Mouse (Mus musculus) stomach, embryonic 16.5 days (tissue): ENCODE results near the gene Birc5. TPM values are rescaled to one million over a fixed set of nuclear protein-coding genes. Genes with fewer than 3 reads are reported as not detected.
A peak's percentile ranks its signal among the peaks of the same experiment; 100 is the strongest.
"Not testable (repeated sequence)": the region's sequence is repeated elsewhere in the genome, so short reads cannot be mapped to it uniquely, and the experiment has no call there.

Source experiments
- ATAC-seq: fragments of 200-750 bp; cut with Nextera tagmentation; 2 replicates; pipeline ENCODE4 v1.8.0; 2017; ENCODE audit warnings: moderate number of reproducible peaks, moderate TSS enrichment; ENCODE audit not compliant: insufficient read depth, low FRiP score
- H3K27ac ChIP-seq: fragments of 300-500 bp; sonication (generic); 2 replicates; pipeline ENCODE4 v1.5.1; 2014; ENCODE audit warnings: low read length
- H3K27me3 ChIP-seq: fragments of 300-500 bp; sonication (generic); 2 replicates; pipeline ENCODE4 v1.6.1; 2014; ENCODE audit warnings: low read length, control low read depth, mixed read lengths; ENCODE audit not compliant: control insufficient read depth, insufficient read depth
- H3K36me3 ChIP-seq: fragments of 300-500 bp; sonication (generic); 2 replicates; pipeline ENCODE4 v1.6.1; 2014; ENCODE audit warnings: low read length; ENCODE audit not compliant: control insufficient read depth, insufficient read depth
- H3K4me1 ChIP-seq: fragments of 300-500 bp; sonication (generic); 2 replicates; pipeline ENCODE4 v1.6.1; 2014; ENCODE audit warnings: low read length, control low read depth, mixed read lengths; ENCODE audit not compliant: control insufficient read depth, insufficient read depth
- H3K4me2 ChIP-seq: fragments of 300-500 bp; sonication (generic); 2 replicates; pipeline ENCODE4 v1.6.1; 2014; ENCODE audit warnings: low read depth, low read length, mixed read lengths
- H3K4me3 ChIP-seq: fragments of 300-500 bp; sonication (generic); replicated peaks from 2 replicates; pipeline ENCODE4 v1.5.1; 2014; ENCODE audit warnings: mild to moderate bottlenecking, low read length
- H3K9ac ChIP-seq: fragments of 300-500 bp; sonication (generic); 2 replicates; pipeline ENCODE4 v1.6.1; 2014; ENCODE audit warnings: low read length
- H3K9me3 ChIP-seq: fragments of 300-500 bp; sonication (generic); replicated peaks from 2 replicates; pipeline ENCODE4 v1.6.1; 2016; ENCODE audit warnings: low read length, control low read depth; ENCODE audit not compliant: control insufficient read depth
- WGBS: fragments of 180-500 bp; shearing (Covaris S2); extraction: QIAGEN DNeasy Blood & Tissue Kit; methylation state at CpG from one replicate; pipeline ENCODE4 v1.1.7; 2014; 5-methylcytosine and 5-hydroxymethylcytosine counted together
- polyA plus RNA-seq: library from polyadenylated mRNA; unstranded; fragments of >200 nt; fragmentation: Nextera tagmentation; extraction: Ambion mirVana; gene quantifications from 2 replicates; pipeline ENCODE4 v1.2.1, GENCODE M21; 2015

Gene Birc5
- polyA plus RNA-seq, 1 experiment from 2014 or later = 247 TPM

DNA sequence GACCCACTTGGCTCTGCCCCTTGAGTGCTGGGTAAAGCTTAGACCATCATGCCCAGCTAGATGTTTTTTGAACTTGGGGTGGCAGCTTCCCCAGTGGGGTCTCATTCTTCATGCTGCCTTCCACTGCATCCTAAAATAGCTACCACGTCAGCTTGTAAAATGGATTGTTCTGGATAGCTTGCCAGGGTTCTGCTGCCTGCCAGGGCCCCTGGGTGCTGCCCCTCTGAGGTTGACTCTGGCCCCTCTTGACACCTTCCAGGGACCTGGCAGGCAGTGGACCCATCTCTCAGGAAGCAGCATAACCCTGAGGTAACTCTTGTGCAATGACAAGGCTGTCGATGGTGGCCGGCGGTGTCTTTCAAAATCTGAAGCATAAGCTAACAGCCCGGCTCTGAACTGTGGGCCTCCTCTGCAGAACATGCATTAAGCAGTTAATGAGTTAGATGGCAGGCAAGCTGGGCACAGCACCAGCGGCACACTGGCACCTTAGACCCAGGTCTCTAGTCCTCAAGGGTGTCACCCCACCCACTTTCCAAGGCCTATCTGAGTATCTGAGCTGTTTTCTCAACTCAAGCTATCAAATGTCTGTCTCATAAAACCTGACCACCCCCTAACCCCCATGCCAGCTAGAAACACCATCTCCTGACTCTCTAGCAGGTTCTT lies 34.2 kb upstream of the Birc5 start:
- peaks cover 10% of the 10 kb centered on the region for H3K4me1 ChIP-seq
- no peaks in the 10 kb centered on the region for H3K27me3 ChIP-seq
- H3K9me3 ChIP-seq = no peaks in the 10 kb centered on the region
- H3K27ac ChIP-seq = no peak overlapping the region
- H3K4me2 ChIP-seq = no peak overlapping the region
- peaks cover 14% of the 10 kb centered on the region; the same call in 1 of the 2 replicates for H3K36me3 ChIP-seq
- no peak overlapping the region for H3K4me3 ChIP-seq
- WGBS = 81% methylated on average over 6 of the region's 6 CpGs
- no peak for ATAC-seq
- no peak overlapping the region for H3K9ac ChIP-seq

- H3K4me2 ChIP-seq, H3K4me1 ChIP-seq, ATAC-seq, H3K9ac ChIP-seq, H3K9me3 ChIP-seq, H3K27ac ChIP-seq, H3K4me3 ChIP-seq, H3K27me3 ChIP-seq: not testable (repeated sequence)
- H3K36me3 ChIP-seq = peaks cover 14% of the 10 kb centered on the region; the same call in 1 of the 2 replicates
- WGBS = 71% methylated on average over 9 of the region's 9 CpGs
Measured at GRCm38 (mm10) chr11:117815850-117816249, 33.2 kb upstream of the Birc5 start.

- no peaks in the 10 kb centered on the region for H3K27me3 ChIP-seq
- H3K36me3 ChIP-seq = peaks cover 14% of the 10 kb centered on the region; the same call in 1 of the 2 replicates
- H3K4me2 ChIP-seq = no peak overlapping the region
Measured at GRCm38 (mm10) chr11:117816389-117816996, 32.6 kb upstream of the Birc5 start.

DNA sequence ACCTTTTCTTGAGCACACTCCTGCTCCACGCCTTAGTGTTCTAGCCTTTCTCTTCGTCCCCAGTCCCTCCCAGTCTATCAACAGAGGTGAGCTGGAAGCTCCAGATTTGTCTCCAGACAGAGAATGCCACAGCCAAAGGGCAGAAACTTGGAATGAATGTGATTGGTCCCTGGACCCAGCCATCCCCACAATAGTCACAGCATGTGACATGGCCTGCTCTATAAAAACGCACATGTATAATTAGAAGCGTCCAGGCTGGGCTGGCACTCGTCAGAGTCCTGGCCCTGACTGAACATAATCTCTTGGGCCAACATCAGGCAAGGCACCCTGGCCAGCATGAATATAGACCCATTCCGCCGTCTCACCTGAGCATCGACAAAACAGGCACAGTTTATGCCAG lies 30.0 kb upstream of the Birc5 start:
- no peaks in the 10 kb centered on the region for H3K9me3 ChIP-seq
- H3K9ac ChIP-seq = no peak overlapping the region
- H3K27me3 ChIP-seq = no peaks in the 10 kb centered on the region
- 0 out of 2 replicates have a peak, but pooled peaks cover 5% of the 10 kb centered on the region for H3K36me3 ChIP-seq
- 84% methylated on average over 8 of the region's 8 CpGs for WGBS
- H3K4me2 ChIP-seq = no peak overlapping the region
- ATAC-seq = no peak
- H3K4me3 ChIP-seq = no peak overlapping the region
- peaks cover 17% of the 10 kb centered on the region for H3K4me1 ChIP-seq
- no peak overlapping the region for H3K27ac ChIP-seq

More at GRCm38 (mm10) chr11:117816389-117816996, 32.6 kb upstream of the Birc5 start:
- Histone ChIP-seq H3K4me3 (no peak overlapping the region), H3K4me1 (peaks cover under 1% of the 10 kb centered on the region; the same call in 1 of the 2 replicates), H3K27ac (no peak overlapping the region), H3K9me3 (no peaks in the 10 kb centered on the region), H3K9ac (no peak overlapping the region)
- no peak for ATAC-seq
- 85% methylated on average over 13 of the region's 13 CpGs for WGBS

DNA sequence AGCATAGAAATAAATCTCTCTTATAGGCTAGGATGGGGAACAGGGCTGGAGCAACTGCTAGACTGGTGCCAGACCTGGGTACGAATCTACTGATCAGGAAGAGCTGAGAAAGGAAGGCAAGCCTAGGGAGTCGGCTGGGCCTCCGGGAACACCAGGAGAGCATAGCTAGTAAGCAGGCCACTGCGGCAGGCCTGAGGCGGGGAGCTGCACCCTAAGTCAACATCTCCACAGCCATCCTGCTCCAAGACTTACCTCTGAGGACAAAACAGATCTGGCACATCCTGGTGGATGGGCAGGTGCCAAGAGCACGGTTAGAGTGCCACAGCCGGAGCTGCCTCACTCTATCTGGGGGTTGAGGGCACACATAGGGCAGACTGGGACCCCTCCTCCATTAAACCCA lies 28.9 kb upstream of the Birc5 start:
- H3K4me3 ChIP-seq = no peak overlapping the region
- no peak for ATAC-seq
- WGBS = 79% methylated on average over 7 of the region's 7 CpGs
- no peak overlapping the region for H3K27ac ChIP-seq
- peaks cover 25% of the 10 kb centered on the region for H3K4me1 ChIP-seq
- H3K4me2 ChIP-seq = no peak overlapping the region
- no peaks in the 10 kb centered on the region for H3K27me3 ChIP-seq
- H3K36me3 ChIP-seq = 0 out of 2 replicates have a peak, but pooled peaks cover 5% of the 10 kb centered on the region
- H3K9me3 ChIP-seq = no peaks in the 10 kb centered on the region
- no peak overlapping the region for H3K9ac ChIP-seq

DNA sequence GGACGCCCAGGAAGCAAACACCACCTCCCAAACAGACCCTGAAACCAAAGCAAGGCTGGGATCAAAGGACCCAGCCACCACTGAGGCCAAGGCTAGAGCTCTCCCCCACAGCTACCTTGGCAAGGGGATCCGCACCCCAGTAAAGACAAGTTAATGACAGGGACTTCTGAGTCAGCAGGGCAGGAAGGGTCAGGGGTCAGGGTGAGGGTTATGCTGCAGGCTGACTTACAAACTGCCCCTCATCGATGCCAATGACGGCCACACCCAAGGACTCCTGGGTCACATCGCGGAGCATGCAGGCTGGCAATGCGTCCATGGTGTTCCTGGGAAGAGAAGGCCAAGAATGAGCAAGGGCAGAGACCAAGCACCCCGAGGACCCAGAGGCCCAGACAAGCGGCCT lies 27.2 kb upstream of the Birc5 start:
- ATAC-seq = no peak
- Histone ChIP-seq H3K4me2 (no peak overlapping the region), H3K27me3 (no peaks in the 10 kb centered on the region), H3K36me3 (0 out of 2 replicates have a peak, but pooled peaks cover 3% of the 10 kb centered on the region), H3K4me1 (peaks cover 35% of the 10 kb centered on the region), H3K4me3 (no peak overlapping the region), H3K27ac (no peak overlapping the region), H3K9me3 (no peaks in the 10 kb centered on the region), H3K9ac (no peak overlapping the region)
- WGBS = 83% methylated on average over 9 of the region's 9 CpGs

- H3K4me2 ChIP-seq = peak overlapping the region; percentile 16; the same call in 1 of the 2 replicates
- peaks cover 44% of the 10 kb centered on the region for H3K4me1 ChIP-seq
- H3K4me3 ChIP-seq = no peak overlapping the region
- no peaks in the 10 kb centered on the region for H3K27me3 ChIP-seq
- peak; percentile 15; the same call in 1 of the 2 replicates for ATAC-seq
- H3K27ac ChIP-seq = peak overlapping the region; percentile 73
- WGBS = 37% methylated on average over 7 of the region's 7 CpGs
- no peaks in the 10 kb centered on the region for H3K36me3 ChIP-seq
- no peaks in the 10 kb centered on the region for H3K9me3 ChIP-seq
- H3K9ac ChIP-seq = peak overlapping the region; percentile 22; the same call in 1 of the 2 replicates
Measured at GRCm38 (mm10) chr11:117822728-117823241, 26.3 kb upstream of the Birc5 start.

DNA sequence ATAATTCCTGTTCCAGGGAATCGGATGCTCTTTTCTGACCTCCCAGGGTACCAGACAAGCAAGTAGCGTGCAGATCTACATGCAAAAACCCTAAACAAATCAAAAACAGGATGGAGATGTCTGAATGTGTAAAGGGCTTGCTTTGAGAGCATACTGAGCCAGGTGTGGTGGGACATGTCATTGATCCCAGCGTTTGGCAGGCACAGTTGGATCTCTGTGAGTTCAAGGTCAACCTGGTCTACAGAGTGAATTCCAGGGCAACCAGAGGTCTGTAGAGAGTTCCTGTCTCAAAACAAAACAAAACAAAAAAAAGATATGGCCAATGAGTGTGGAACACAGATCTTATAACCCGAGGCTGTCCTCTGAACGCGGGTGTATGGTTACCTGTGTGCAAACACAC lies 25.6 kb upstream of the Birc5 start:
- H3K27ac ChIP-seq = peak overlapping the region; percentile 73

More for the DNA sequence above, 25.6 kb upstream of the Birc5 start:
- no peaks in the 10 kb centered on the region for H3K27me3 ChIP-seq
- no peak overlapping the region for H3K9ac ChIP-seq
- 76% methylated on average over 6 of the region's 6 CpGs for WGBS
- no peak overlapping the region for H3K4me3 ChIP-seq
- no peak for ATAC-seq
- peaks cover 51% of the 10 kb centered on the region for H3K4me1 ChIP-seq
- H3K36me3 ChIP-seq = no peaks in the 10 kb centered on the region
- peak overlapping the region; percentile 74; the same call in 1 of the 2 replicates for H3K4me2 ChIP-seq
- no peaks in the 10 kb centered on the region for H3K9me3 ChIP-seq
